ENCODE assay signal across 23 mouse cellular contexts in genomic region chr5:77086541-77086940, GRCm38 (mm10).
"Had no signal": no experiment of that assay in that cellular context is flagged by ENCODE, and none has a peak within 500 bp of the region (broad histone marks: within the 10 kb centered on the region; RNA-seq: fewer than 3 reads in every experiment).

No protein-coding gene starts in this region.

- H3K36me3 ChIP-seq: hindbrain, embryonic 13.5 days; hindbrain, embryonic 15.5 days; kidney, embryonic 15.5 days; limb, embryonic 13.5 days; limb, embryonic 15.5 days had no signal

- H3K9me3 ChIP-seq: heart, embryonic 13.5 days; heart, embryonic 15.5 days; hindbrain, embryonic 13.5 days; hindbrain, embryonic 15.5 days; kidney, embryonic 15.5 days; limb, embryonic 13.5 days; limb, embryonic 15.5 days had no signal

- ATAC-seq: hindbrain, postnatal 0 days had no signal

- H3K4me2 ChIP-seq: heart, embryonic 11.5 days; heart, embryonic 13.5 days; heart, embryonic 15.5 days; hindbrain, embryonic 13.5 days; hindbrain, embryonic 15.5 days; kidney, embryonic 15.5 days; limb, embryonic 13.5 days; limb, embryonic 15.5 days had no signal

- H3K27ac ChIP-seq: heart, adult 2 months; heart, embryonic 13.5 days; heart, embryonic 15.5 days; hindbrain, embryonic 13.5 days; hindbrain, embryonic 15.5 days; hindbrain, postnatal 0 days; kidney, embryonic 15.5 days; kidney, postnatal 0 days; left cerebral cortex, adult 2 months; limb, embryonic 13.5 days; limb, embryonic 15.5 days had no signal

- H3K9ac ChIP-seq: heart, embryonic 13.5 days; heart, embryonic 15.5 days; hindbrain, embryonic 13.5 days; hindbrain, embryonic 15.5 days; kidney, embryonic 15.5 days; limb, embryonic 13.5 days; limb, embryonic 15.5 days had no signal

- DNase-seq: gastrocnemius, postnatal 14 days; gastrocnemius, postnatal 36 days; heart, adult 11 months; heart, adult 2 months; heart, postnatal 14 days; heart, postnatal 36 days; kidney, adult 11 months; kidney, adult 2 months; kidney, adult 9 months; kidney, postnatal 14 days; kidney, postnatal 36 days; left cerebral cortex, postnatal 4 days had no signal

- H3K4me1 ChIP-seq: kidney, embryonic 15.5 days; limb, embryonic 13.5 days; limb, embryonic 15.5 days had no signal

- H3K4me3 ChIP-seq: heart, adult 2 months; heart, embryonic 13.5 days; heart, embryonic 15.5 days; hindbrain, embryonic 13.5 days; hindbrain, embryonic 15.5 days; kidney, embryonic 15.5 days; left cerebral cortex, adult 2 months; limb, embryonic 13.5 days; limb, embryonic 15.5 days had no signal

- H3K27me3 ChIP-seq: heart, embryonic 13.5 days; heart, embryonic 15.5 days; hindbrain, embryonic 13.5 days; hindbrain, embryonic 15.5 days; kidney, embryonic 15.5 days; limb, embryonic 13.5 days; limb, embryonic 15.5 days had no signal
